Mouse (Mus musculus): ENCODE results near the gene Zap70. TPM values are rescaled to one million over a fixed set of nuclear protein-coding genes. Genes with fewer than 3 reads are reported as not detected.

Zap70 gene
- total RNA-seq (2015) = 0.10 and 0.37 TPM in 2 replicates
- not detected in 2 replicates for total RNA-seq (2017)

DNA sequence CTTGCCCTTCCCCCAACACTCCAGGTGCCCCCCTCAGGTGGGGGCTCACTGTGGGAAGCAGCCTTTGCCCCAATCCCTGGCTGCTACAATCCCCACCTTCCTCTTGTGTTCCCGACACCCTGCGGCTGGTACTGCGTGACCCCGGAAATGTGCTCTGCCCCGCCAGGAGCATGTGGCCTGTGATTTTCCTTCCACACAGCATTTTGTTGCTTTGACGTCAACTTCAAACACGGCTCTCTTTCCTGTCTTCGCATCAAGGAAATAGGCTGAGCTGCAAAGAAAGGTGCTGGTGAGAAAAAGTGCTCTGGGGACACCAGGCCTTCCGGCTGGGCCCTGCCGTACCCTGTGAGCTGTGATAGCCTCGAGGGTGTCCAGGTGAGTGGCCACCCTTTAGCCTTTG, at the start of gene Zap70:
Gene Zap70, plus strand, starts transcription at position 231 of the 400 bp plus-strand sequence.
- ATAC-seq (replicated peaks; ENCODE audit: poor library complexity) = no peak

GRCm38 (mm10) chr1:36714311-36714710, 47.3 kb upstream of the Zap70 start, which contains the start of gene Actr1b:
TSS of gene Actr1b (minus strand) at chr1:36714422.
- ATAC-seq (replicated peaks; ENCODE audit: poor library complexity) = no peak

GRCm38 (mm10) chr1:36718786-36719185, 42.8 kb upstream of the Zap70 start:
- ATAC-seq (replicated peaks; ENCODE audit: poor library complexity) = peak; percentile 74

GRCm38 (mm10) chr1:36723146-36724056, 38.2 kb upstream of the Zap70 start:
- ATAC-seq (replicated peaks; ENCODE audit: poor library complexity) = no peak

- no peak for ATAC-seq (replicated peaks; ENCODE audit: poor library complexity)
These were observed 37.6 kb upstream of the Zap70 start for GRCm38 (mm10) chr1:36724057-36724431.

DNA sequence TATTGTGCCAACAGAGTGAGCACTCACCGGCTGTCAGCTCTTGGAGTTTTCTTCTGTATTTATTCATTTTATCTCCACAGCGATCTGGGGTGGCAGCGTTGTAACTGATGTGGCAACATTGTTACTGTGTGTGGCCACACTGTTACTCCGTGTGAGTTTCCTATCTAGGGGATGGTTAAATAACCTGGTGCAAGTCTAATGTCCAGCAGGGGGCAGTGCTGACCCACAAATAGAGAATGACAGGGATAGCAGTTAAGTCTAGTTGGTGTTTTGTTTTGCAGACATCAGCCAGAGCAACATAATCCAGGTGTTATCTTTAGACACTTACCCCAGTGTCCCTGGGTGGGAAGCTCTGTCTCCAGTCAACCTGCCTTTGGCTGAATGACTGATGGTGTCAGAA, 24.3 kb upstream of the Zap70 start:
- peak; percentile 99 for ATAC-seq (replicated peaks; ENCODE audit: poor library complexity)

GRCm38 (mm10) chr1:36739231-36739630, 22.4 kb upstream of the Zap70 start:
- no peak for ATAC-seq (replicated peaks; ENCODE audit: poor library complexity)

DNA sequence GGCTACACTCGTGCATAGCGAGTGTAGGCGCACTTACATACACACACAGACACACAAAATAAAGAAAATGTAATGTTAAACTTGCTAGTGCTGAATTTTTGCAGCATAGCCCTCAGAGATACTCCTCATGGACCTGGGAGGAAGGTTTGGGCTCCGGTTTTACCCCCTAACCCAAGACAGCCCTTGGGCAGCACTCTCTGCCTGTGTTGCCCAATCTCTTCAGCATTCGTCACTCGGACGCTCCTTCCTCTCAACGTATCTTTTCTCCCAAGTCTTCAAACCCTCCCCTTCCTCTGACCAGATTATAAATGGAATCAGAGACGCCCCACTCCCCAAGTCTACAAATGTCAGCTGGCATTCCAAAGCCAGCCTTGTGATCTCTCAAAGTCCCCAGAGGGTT, 18.6 kb upstream of the Zap70 start:
- no peak for ATAC-seq (replicated peaks; ENCODE audit: poor library complexity)

DNA sequence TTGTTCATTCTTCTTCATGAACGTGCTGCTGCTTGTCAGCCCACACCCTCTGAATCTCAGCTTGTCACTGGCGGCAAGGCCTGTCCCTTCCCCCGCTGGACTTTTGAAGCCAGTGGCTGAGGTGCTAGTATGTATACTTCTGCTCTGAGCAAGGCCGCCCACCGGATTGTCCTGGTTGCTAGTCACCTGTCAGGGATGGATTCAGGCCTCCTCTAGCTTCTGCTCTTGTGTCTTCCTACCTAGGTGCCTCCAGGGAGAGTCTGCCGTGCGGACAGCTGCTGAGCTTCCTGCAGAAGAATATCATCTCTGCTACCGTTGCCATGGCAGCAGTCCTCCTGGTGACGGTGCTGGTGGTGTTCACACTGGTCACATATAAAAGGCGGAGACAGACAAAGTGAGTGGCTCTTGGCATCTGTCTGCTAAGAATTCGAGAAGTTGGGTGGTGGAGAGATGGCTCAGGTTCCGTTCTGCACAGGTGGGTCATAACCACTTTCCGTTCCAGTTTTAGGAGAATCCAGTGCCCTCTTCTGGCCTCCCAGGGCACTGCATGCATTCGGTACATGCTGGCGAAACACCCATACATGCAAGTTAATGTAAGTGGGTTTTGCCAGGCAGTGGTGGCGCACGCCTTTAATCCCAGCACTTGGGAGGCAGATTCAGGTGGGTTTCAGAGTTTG, 17.2 kb upstream of the Zap70 start:
- peak; percentile 88 for ATAC-seq (replicated peaks; ENCODE audit: poor library complexity)

DNA sequence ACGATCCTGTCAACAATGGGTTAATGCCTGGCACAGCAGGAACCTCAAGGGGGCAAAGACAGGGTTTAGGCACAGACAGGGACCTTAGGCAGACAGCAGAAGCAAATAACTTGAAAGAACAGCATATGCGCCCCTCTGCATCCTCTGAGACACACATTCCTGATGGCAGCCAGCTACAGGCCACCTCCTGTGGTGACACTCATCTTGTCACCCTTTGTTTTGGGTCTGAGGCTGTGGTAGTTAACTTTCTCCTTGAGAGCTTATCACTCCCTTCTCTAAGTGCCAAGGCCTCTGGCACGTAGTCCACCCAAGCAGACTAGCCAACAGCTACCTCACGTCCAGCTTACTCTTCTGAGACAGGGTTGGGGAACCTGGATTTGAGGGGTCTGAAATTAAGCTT, 15.9 kb upstream of the Zap70 start:
- ATAC-seq (replicated peaks; ENCODE audit: poor library complexity) = no peak

- peak; percentile 74 for ATAC-seq (replicated peaks; ENCODE audit: poor library complexity)
These were observed 15.1 kb upstream of the Zap70 start for GRCm38 (mm10) chr1:36746452-36746851.

GRCm38 (mm10) chr1:36753932-36754675, 7.5 kb upstream of the Zap70 start:
- ATAC-seq (replicated peaks; ENCODE audit: poor library complexity) = peak; percentile 86

GRCm38 (mm10) chr1:36758553-36758952, 3.0 kb upstream of the Zap70 start:
- ATAC-seq (replicated peaks; ENCODE audit: poor library complexity) = no peak

- no peak for ATAC-seq (replicated peaks; ENCODE audit: poor library complexity)
These were observed 2.5 kb upstream of the Zap70 start for GRCm38 (mm10) chr1:36759076-36759475.

DNA sequence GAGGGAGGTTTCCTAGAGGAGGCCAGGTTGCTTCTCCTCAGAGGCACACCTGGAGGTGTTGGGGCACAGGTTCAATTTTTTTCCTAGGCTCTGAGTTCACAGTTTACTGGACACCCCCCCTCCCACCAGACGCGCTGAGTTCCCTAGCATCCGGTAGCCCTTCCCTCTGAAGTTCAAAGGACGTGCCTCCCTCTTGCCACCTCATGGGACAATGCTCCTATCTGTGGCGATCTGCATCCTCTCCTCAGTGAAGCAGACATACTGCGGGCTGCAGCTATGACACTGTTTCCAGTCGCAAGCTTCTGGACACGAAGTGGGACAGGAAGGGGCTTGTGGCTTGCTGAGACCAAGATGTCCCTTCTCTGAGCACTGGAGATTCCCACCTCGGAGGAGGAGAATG, 1.2 kb upstream of the Zap70 start:
- ATAC-seq (replicated peaks; ENCODE audit: poor library complexity) = no peak

- no peak for ATAC-seq (replicated peaks; ENCODE audit: poor library complexity)
These were observed 537 bp upstream of the Zap70 start for GRCm38 (mm10) chr1:36761061-36761460.

- peak; percentile 31 for ATAC-seq (replicated peaks; ENCODE audit: poor library complexity)
These were observed 5.0 kb downstream of the Zap70 start for GRCm38 (mm10) chr1:36766431-36767205.

- no peak for ATAC-seq (replicated peaks; ENCODE audit: poor library complexity)
These were observed 5.7 kb downstream of the Zap70 start for GRCm38 (mm10) chr1:36767321-36767720.

- no peak for ATAC-seq (replicated peaks; ENCODE audit: poor library complexity)
These were observed 7.2 kb downstream of the Zap70 start for GRCm38 (mm10) chr1:36768786-36769185.

- ATAC-seq (replicated peaks; ENCODE audit: poor library complexity) = no peak
These were observed 8.4 kb downstream of the Zap70 start for GRCm38 (mm10) chr1:36769951-36770350.

DNA sequence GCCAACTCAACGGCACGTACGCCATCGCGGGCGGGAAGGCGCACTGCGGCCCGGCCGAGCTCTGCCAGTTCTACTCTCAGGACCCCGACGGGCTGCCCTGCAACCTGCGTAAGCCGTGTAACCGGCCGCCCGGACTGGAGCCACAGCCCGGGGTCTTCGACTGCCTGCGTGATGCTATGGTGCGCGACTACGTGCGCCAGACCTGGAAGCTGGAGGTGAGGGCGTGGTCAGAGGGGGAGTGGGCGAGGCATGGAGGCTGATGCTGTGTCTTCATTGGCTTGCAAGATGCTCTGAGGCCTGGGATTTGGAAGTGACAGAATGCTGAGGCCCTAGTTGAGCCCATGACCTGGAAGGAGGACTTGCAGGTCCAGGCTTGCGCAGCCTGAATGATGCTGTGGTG, 9.4 kb downstream of the Zap70 start:
- no peak for ATAC-seq (replicated peaks; ENCODE audit: poor library complexity)
